Mouse (Mus musculus) stomach, embryonic 15.5 days (tissue): ENCODE data around the gene Nes. TPM values are rescaled to one million over a fixed set of nuclear protein-coding genes. Genes with fewer than 3 reads are reported as not detected.

Source experiments
- ATAC-seq: fragments of 200-750 bp; cut with Nextera tagmentation; 2 replicates; pipeline ENCODE4 v1.8.0; 2017; ENCODE audit warnings: low read depth, moderate number of reproducible peaks, moderate TSS enrichment; ENCODE audit not compliant: insufficient read depth, low FRiP score
- H3K27ac ChIP-seq: fragments of 300-500 bp; sonication (generic); 2 replicates; pipeline ENCODE4 v1.5.1; 2015; ENCODE audit warnings: mild to moderate bottlenecking, inconsistent platforms
- H3K27me3 ChIP-seq: fragments of 300-500 bp; sonication (generic); replicated peaks from 2 replicates; pipeline ENCODE4 v1.6.1; 2015; ENCODE audit warnings: inconsistent platforms
- H3K36me3 ChIP-seq: fragments of 300-500 bp; sonication (generic); 2 replicates; pipeline ENCODE4 v1.6.1; 2015; ENCODE audit warnings: inconsistent platforms
- H3K4me1 ChIP-seq: fragments of 300-500 bp; sonication (generic); 2 replicates; pipeline ENCODE4 v1.6.1; 2015; ENCODE audit warnings: inconsistent platforms
- H3K4me2 ChIP-seq: fragments of 300-500 bp; sonication (generic); 2 replicates; pipeline ENCODE4 v1.6.1; 2015; ENCODE audit warnings: mild to moderate bottlenecking, inconsistent platforms
- H3K4me3 ChIP-seq: fragments of 300-500 bp; sonication (generic); replicated peaks from 2 replicates; pipeline ENCODE4 v1.5.1; 2015; ENCODE audit warnings: inconsistent platforms
- H3K9ac ChIP-seq: fragments of 300-500 bp; sonication (generic); 2 replicates; pipeline ENCODE4 v1.6.1; 2015; ENCODE audit warnings: inconsistent platforms
- H3K9me3 ChIP-seq: fragments of 300-500 bp; sonication (generic); 2 replicates; pipeline ENCODE4 v1.6.1; 2016; ENCODE audit warnings: inconsistent platforms
- WGBS: fragments of 180-500 bp; shearing (Covaris S2); methylation state at CpG from one replicate; pipeline ENCODE4 v1.1.7; 2015; 5-methylcytosine and 5-hydroxymethylcytosine counted together
- polyA plus RNA-seq: library from polyadenylated mRNA; unstranded; fragments of >200 nt; fragmentation: Nextera tagmentation; extraction: Ambion mirVana; gene quantifications from 2 replicates; pipeline ENCODE4 v1.2.1, GENCODE M21; 2015

Nes gene
- polyA plus RNA-seq, 1 experiment from 2014 or later = 18.6 TPM

GRCm38 (mm10) chr3:88000816-88001595 lies 30.1 kb downstream of the Nes start:
- peaks cover 13% of the 10 kb centered on the region for H3K4me1 ChIP-seq
- H3K9ac ChIP-seq = no peak overlapping the region
- H3K4me3 ChIP-seq = peak overlapping the region; percentile 35; the same call in 1 of the 2 replicates
- no peaks in the 10 kb centered on the region for H3K36me3 ChIP-seq
- no peaks in the 10 kb centered on the region for H3K9me3 ChIP-seq
- no peak overlapping the region for H3K27ac ChIP-seq
- 16% methylated on average over 11 of the region's 11 CpGs for WGBS
- H3K27me3 ChIP-seq = peaks cover 83% of the 10 kb centered on the region
- H3K4me2 ChIP-seq = peak overlapping the region; percentile 71
- ATAC-seq = no peak

GRCm38 (mm10) chr3:88002291-88002976 lies 31.6 kb downstream of the Nes start:
- peaks cover 9% of the 10 kb centered on the region; the same call in 1 of the 2 replicates for H3K4me1 ChIP-seq
- ATAC-seq = no peak
- 5% methylated on average over 17 of the region's 17 CpGs for WGBS
- no peak overlapping the region; the same call in 1 of the 2 replicates for H3K9ac ChIP-seq
- no peaks in the 10 kb centered on the region for H3K36me3 ChIP-seq
- H3K9me3 ChIP-seq = no peaks in the 10 kb centered on the region
- H3K27me3 ChIP-seq = peaks cover 68% of the 10 kb centered on the region
- no peak overlapping the region for H3K4me3 ChIP-seq
- no peak overlapping the region for H3K27ac ChIP-seq
- H3K4me2 ChIP-seq = no peak overlapping the region

GRCm38 (mm10) chr3:88005822-88006786 lies 35.2 kb downstream of the Nes start:
- no peaks in the 10 kb centered on the region for H3K36me3 ChIP-seq
- WGBS = 66% methylated on average over 18 of the region's 18 CpGs
- H3K4me2 ChIP-seq = no peak overlapping the region
- H3K4me1 ChIP-seq = no peaks in the 10 kb centered on the region
- no peak overlapping the region for H3K27ac ChIP-seq
- no peak for ATAC-seq
- H3K4me3 ChIP-seq = no peak overlapping the region
- peaks cover 37% of the 10 kb centered on the region for H3K27me3 ChIP-seq
- no peaks in the 10 kb centered on the region for H3K9me3 ChIP-seq
- no peak overlapping the region for H3K9ac ChIP-seq

GRCm38 (mm10) chr3:88010634-88011265 lies 39.9 kb downstream of the Nes start:
- H3K27ac ChIP-seq = no peak overlapping the region
- H3K4me3 ChIP-seq = no peak overlapping the region
- H3K9me3 ChIP-seq = no peaks in the 10 kb centered on the region
- ATAC-seq = no peak
- H3K4me2 ChIP-seq = no peak overlapping the region
- no peaks in the 10 kb centered on the region for H3K36me3 ChIP-seq
- WGBS = 6% methylated on average over 6 of the region's 6 CpGs
- no peaks in the 10 kb centered on the region for H3K4me1 ChIP-seq
- H3K9ac ChIP-seq = no peak overlapping the region
- 0 out of 2 replicates have a peak, but pooled peaks cover 8% of the 10 kb centered on the region for H3K27me3 ChIP-seq

GRCm38 (mm10) chr3:88022322-88023191 lies 51.7 kb downstream of the Nes start:
- Histone ChIP-seq H3K9ac (peak overlapping the region; percentile 32; the same call in 1 of the 2 replicates), H3K4me2 (peak overlapping the region; percentile 100), H3K27me3 (peaks cover 63% of the 10 kb centered on the region), H3K4me3 (peak overlapping the region; percentile 54), H3K9me3 (no peaks in the 10 kb centered on the region), H3K36me3 (no peaks in the 10 kb centered on the region), H3K4me1 (peaks cover 16% of the 10 kb centered on the region), H3K27ac (no peak overlapping the region)
- ATAC-seq = peak; percentile 90
- WGBS = 2% methylated on average over 62 of the region's 66 CpGs

GRCm38 (mm10) chr3:88023192-88024074 lies 52.6 kb downstream of the Nes start:
- H3K9me3 ChIP-seq = no peaks in the 10 kb centered on the region
- peak; percentile 75 for ATAC-seq
- H3K27ac ChIP-seq = no peak overlapping the region
- H3K4me1 ChIP-seq = peaks cover 16% of the 10 kb centered on the region
- WGBS = under 1% methylated on average over 71 of the region's 81 CpGs
- peak overlapping the region; percentile 54 for H3K4me3 ChIP-seq
- H3K27me3 ChIP-seq = peaks cover 59% of the 10 kb centered on the region
- peak overlapping the region; percentile 100 for H3K4me2 ChIP-seq
- no peaks in the 10 kb centered on the region for H3K36me3 ChIP-seq
- peak overlapping the region; percentile 32; the same call in 1 of the 2 replicates for H3K9ac ChIP-seq

- no peak for ATAC-seq
- H3K4me1 ChIP-seq = peaks cover 24% of the 10 kb centered on the region
- H3K4me2 ChIP-seq = no peak overlapping the region
- peaks cover 57% of the 10 kb centered on the region for H3K27me3 ChIP-seq
- H3K36me3 ChIP-seq = no peaks in the 10 kb centered on the region
- H3K9ac ChIP-seq = no peak overlapping the region
- WGBS = 60% methylated on average over 7 of the region's 7 CpGs
- H3K9me3 ChIP-seq = no peaks in the 10 kb centered on the region
- no peak overlapping the region for H3K4me3 ChIP-seq
- no peak overlapping the region for H3K27ac ChIP-seq
Observed at GRCm38 (mm10) chr3:88026823-88027222, 55.9 kb downstream of the Nes start.

- no peak for ATAC-seq
- no peak within 1 kb of the TSS for H3K4me3 ChIP-seq
- H3K27ac ChIP-seq = no peak within 1 kb of the TSS
- H3K4me2 ChIP-seq = no peak within 1 kb of the TSS
- WGBS = 54% methylated on average over 5 of the region's 5 CpGs
- no peak within 1 kb of the TSS for H3K9ac ChIP-seq
- peaks cover 53% of the 10 kb centered on the region for H3K27me3 ChIP-seq
- H3K9me3 ChIP-seq = no peaks in the 10 kb centered on the region
- H3K36me3 ChIP-seq = no peaks in the 10 kb centered on the region
- H3K4me1 ChIP-seq = peaks cover 20% of the 10 kb centered on the region
Observed at GRCm38 (mm10) chr3:88027434-88028186, 56.7 kb downstream of the Nes start, which contains the start of gene Hapln2. Gene Hapln2, minus strand, starts transcription at chr3:88027583.
